Mouse (Mus musculus) brain, embryonic 14.5 days (tissue): Measurements from ENCODE around the gene Gprasp2. TPM values are rescaled to one million over a fixed set of nuclear protein-coding genes. Genes with fewer than 3 reads are reported as not detected.
A peak's percentile ranks its signal among the peaks of the same experiment; 100 is the strongest.

Source experiments
- DNase-seq: peaks from one replicate; pipeline ENCODE4 v3.0.0-alpha.2; 2011; ENCODE audit warnings: low read depth
- CTCF ChIP-seq: fragments of 200-500 bp; IDR thresholded peaks from 2 replicates; pipeline ENCODE4 v1.5.1; 2012; ENCODE audit warnings: inconsistent platforms, mild to moderate bottlenecking, moderate library complexity, borderline replicate concordance; ENCODE audit not compliant: insufficient read depth, insufficient read length; ENCODE audit errors: extremely low read depth
- POLR2A ChIP-seq: fragments of 200-500 bp; IDR thresholded peaks from 2 replicates; pipeline ENCODE4 v1.6.1; 2012; ENCODE audit warnings: mild to moderate bottlenecking, inconsistent platforms, borderline replicate concordance; ENCODE audit not compliant: poor library complexity, insufficient read depth, insufficient read length, severe bottlenecking; ENCODE audit errors: extremely low read depth
- polyA plus RNA-seq: library from polyadenylated mRNA; depleted of rRNA; stranded (reverse); fragments of >200 nt; gene quantifications from 2 replicates; pipeline ENCODE4 v1.2.3, GENCODE M21; 2012; rRNA removed

Gprasp2 gene
- polyA plus RNA-seq, 1 experiment, result 134 TPM

DNA sequence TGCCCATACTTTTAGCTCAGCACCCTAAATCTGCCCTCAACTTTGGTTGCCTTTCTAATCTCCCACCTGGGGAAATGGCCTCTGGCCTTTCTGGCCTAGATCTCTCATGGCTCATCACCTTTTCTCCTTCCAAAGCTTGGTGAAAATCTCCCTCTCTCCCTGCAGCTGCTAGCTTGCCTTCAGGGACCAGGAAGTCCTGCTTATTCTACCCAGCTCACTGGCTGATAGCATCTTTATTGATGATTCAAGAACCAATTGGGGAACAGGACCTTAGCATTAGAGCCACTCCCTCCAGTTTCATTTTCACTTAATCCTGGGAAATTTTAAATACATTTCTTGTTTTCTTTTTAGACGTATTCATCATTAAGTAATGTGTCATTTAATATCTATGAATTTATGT lies 37.8 kb downstream of the Gprasp2 start:
- no peak for DNase-seq
- no peak for TF ChIP-seq CTCF

DNA sequence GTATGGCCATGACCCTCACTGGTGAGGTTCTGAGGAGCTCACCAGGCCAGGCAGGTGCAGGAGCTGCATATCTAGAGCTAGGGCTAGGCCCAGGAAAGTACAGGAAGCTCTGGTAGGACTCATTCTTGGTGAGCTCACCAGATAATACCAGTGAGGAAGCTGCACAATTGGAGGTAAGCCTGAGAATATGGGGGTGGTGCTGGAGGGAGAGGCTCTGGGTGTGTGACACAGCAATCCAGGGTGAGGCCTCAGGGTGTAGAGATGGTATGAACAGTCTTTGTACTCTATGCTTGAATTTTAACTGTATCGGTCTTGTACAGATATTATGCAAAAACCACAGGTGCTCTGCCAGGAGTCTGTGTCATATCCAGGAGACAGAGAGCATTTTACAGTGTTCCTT lies 40.8 kb downstream of the Gprasp2 start:
- TF ChIP-seq CTCF, result no peak
- TF ChIP-seq POLR2A, result no peak

DNA sequence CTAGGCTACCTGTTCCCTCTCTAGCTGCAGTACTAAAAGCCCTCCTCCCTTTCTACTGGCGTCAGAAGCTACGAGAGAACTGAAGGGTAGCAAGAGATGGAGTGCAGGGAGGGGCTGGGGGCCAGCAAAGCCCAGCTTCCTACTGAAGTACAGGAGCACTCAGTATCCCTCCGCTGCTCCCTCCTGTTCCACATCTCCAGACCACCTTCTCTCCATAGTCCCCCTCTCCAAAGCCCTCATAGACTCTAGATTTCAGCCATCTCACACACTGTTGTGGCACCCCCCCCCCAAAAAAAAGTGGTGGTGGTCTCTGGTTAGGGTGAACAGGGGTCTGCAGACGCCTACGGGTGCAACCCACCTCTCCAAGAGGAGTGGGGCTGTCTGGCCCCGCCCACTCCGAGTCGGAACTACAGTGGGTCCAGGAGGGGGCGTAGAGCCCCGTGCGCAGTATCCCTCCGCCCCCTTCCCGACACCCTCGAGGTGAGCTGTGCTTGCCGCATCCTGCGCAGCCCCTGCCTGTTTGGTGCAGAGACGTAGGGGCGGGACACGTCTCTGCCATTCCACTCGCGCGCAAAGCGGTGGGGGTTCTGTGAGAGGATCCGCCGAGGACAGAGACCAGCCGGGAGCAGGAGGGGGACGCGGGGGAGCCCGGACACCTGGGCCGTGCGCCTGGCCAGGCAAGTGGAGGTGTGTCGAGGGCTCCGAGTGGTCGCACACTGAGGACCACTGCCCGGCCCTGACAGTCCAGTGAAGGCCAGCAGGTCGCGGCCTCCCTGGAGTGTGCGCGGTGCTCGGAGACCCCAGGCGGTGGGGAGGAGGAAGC lies 46.8 kb downstream of the Gprasp2 start:
- DNase-seq, result peak; percentile 95
- TF ChIP-seq POLR2A (0 out of 2 replicates have a peak, but pooled peaks have one; percentile 4), CTCF (no peak)

More for the DNA sequence above, 40.8 kb downstream of the Gprasp2 start:
- no peak for DNase-seq

DNA sequence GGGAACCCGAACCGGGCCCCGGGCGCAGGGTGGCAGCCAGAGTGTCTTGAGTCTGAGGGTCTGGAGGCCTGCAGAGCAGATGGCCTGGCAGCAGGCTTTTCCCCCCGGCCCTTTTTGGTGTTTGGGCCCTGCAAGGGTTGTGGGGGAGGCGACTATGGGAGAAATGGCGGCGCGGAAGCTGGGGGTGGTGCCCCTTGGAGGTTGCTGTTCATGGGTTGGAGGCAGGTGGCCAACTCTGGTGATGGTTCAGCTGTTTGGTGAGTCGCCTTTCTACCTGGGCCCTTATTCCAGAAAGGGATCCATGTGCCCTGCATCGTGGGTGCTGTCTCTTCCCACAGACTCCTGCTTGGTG lies 47.4 kb downstream of the Gprasp2 start:
- TF ChIP-seq CTCF (no peak), POLR2A (no peak)
- no peak for DNase-seq

Other genes with a start within 250 kb of the Gprasp2 start
- 0.15 TPM in 1 of 2 replicates, not detected in the other for gene Nxf7, start 240.3 kb upstream of the Gprasp2 start, polyA plus RNA-seq
- not detected in 2 replicates for gene Prame, start 211.3 kb upstream of the Gprasp2 start, polyA plus RNA-seq
- not detected in 2 replicates for gene Tcp11x2, start 145.2 kb upstream of the Gprasp2 start, polyA plus RNA-seq
- not detected in 2 replicates for gene Tmsb15a, start 113.8 kb upstream of the Gprasp2 start, polyA plus RNA-seq
- 8.2 and 8.5 TPM in 2 replicates for gene Armcx5, start 96.3 kb upstream of the Gprasp2 start, polyA plus RNA-seq
- 153 and 194 TPM in 2 replicates for gene Gprasp1, start 96.3 kb upstream of the Gprasp2 start, polyA plus RNA-seq
- gene Bhlhb9, start 41.4 kb upstream of the Gprasp2 start, polyA plus RNA-seq, result 51.1 and 59.9 TPM in 2 replicates
- gene Arxes2, start 154.8 kb downstream of the Gprasp2 start, polyA plus RNA-seq, result 130 and 147 TPM in 2 replicates
- 22.5 and 43.7 TPM in 2 replicates for gene Arxes1, start 194.3 kb downstream of the Gprasp2 start, polyA plus RNA-seq
- 294 and 337 TPM in 2 replicates for gene Bex2, start 229.2 kb downstream of the Gprasp2 start, polyA plus RNA-seq
- 0.07 and 0.09 TPM in 2 replicates for gene Nxf3, start 246.2 kb downstream of the Gprasp2 start, polyA plus RNA-seq